ENCODE assay signal across 10 mouse cellular contexts in the genomic region with DNA sequence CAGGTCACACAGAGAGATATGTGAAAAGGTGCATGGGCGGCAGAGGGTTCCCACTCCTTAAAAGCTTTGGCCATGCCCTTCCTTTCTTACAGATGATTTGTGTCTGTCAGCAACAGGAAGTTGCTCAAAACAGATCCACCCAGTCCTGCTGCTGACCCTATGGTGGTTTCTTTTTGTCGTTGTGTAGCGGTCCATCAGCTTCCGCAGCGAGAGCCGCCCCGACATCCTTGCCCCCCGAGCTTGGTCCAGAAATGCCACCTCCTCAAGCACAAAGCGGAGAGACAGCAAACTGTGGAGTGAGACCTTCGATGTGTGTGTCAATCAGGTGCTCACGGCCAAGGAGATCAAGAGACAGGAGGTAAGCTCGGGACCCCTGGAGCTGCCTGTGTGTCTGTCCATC. TPM values are rescaled to one million over a fixed set of nuclear protein-coding genes. Genes with fewer than 3 reads are reported as not detected.
A peak's percentile ranks its signal among the peaks of the same experiment; 100 is the strongest.
DNase-seq lines count a peak whose midpoint lies in the region; ATAC-seq lines count a peak whose summit lies in the region.
"Had no signal": no experiment of that assay in that cellular context is flagged by ENCODE, and none has a peak within 500 bp of the region (broad histone marks: within the 10 kb centered on the region; RNA-seq: fewer than 3 reads in every experiment).

No protein-coding gene starts in this region.

- peak; percentile 38 for DNase-seq in heart, adult 8-10 months (ENCODE audit: low spot score)
- peak; percentile 27 to 72 for DNase-seq in monocyte, adult 2 months (ENCODE audit: low read depth in 1 of 2, low spot score in 2 of 2)
- DNase-seq in urinary bladder, adult 18-20 months (ENCODE audit: low spot score in 2 of 2), result no peak
- no peak for DNase-seq in cerebellum, adult 18-20 months

- no peak overlapping the region for H3K9ac ChIP-seq in heart, embryonic 12.5 days
- H3K9ac ChIP-seq in liver, embryonic 15.5 days, result no peak overlapping the region
- H3K9ac ChIP-seq in midbrain, embryonic 15.5 days, result no peak overlapping the region
- H3K9ac ChIP-seq: limb, embryonic 13.5 days had no signal

- no peaks in the 10 kb centered on the region for H3K27me3 ChIP-seq in heart, embryonic 12.5 days (replicated peaks)
- no peaks in the 10 kb centered on the region for H3K27me3 ChIP-seq in liver, embryonic 15.5 days
- no peaks in the 10 kb centered on the region for H3K27me3 ChIP-seq in midbrain, embryonic 15.5 days (replicated peaks)
- H3K27me3 ChIP-seq: limb, embryonic 13.5 days had no signal

- ATAC-seq in heart, embryonic 12.5 days (ENCODE audit: insufficient number of reproducible peaks, low FRiP score), result no peak
- ATAC-seq in hematopoietic stem cell, adult 5-6 weeks (replicated peaks in 1 of 2; ENCODE audit: insufficient read depth in 1 of 2, low FRiP score in 2 of 2, low TSS enrichment in 1 of 2, low read depth in 1 of 2, poor library complexity in 2 of 2, severe bottlenecking in 2 of 2), result peak; percentile 68 to 75
- ATAC-seq in liver, embryonic 15.5 days (ENCODE audit: insufficient read depth), result no peak
- no peak for ATAC-seq in midbrain, embryonic 15.5 days (replicated peaks)

- H3K4me2 ChIP-seq in heart, embryonic 12.5 days, result no peak overlapping the region
- H3K4me2 ChIP-seq in liver, embryonic 15.5 days, result peak overlapping the region; percentile 32
- no peak overlapping the region for H3K4me2 ChIP-seq in midbrain, embryonic 15.5 days
- H3K4me2 ChIP-seq: limb, embryonic 13.5 days had no signal

- H3K36me3 ChIP-seq in heart, embryonic 12.5 days, result peaks cover 4% of the 10 kb centered on the region; the same call in 1 of the 2 replicates
- H3K36me3 ChIP-seq in liver, embryonic 15.5 days (replicated peaks), result no peaks in the 10 kb centered on the region
- H3K36me3 ChIP-seq in midbrain, embryonic 15.5 days (replicated peaks), result no peaks in the 10 kb centered on the region
- H3K36me3 ChIP-seq: embryonic facial prominence, embryonic 10.5 days had no signal

- H3K4me3 ChIP-seq in heart, embryonic 12.5 days, result no peak overlapping the region
- H3K4me3 ChIP-seq in liver, embryonic 15.5 days (replicated peaks), result peak overlapping the region; percentile 37
- H3K4me3 ChIP-seq in midbrain, embryonic 15.5 days, result no peak overlapping the region
- H3K4me3 ChIP-seq: embryonic facial prominence, embryonic 10.5 days; limb, embryonic 13.5 days had no signal

- H3K9me3 ChIP-seq in heart, embryonic 12.5 days (replicated peaks), result no peaks in the 10 kb centered on the region
- H3K9me3 ChIP-seq in liver, embryonic 15.5 days (replicated peaks), result no peaks in the 10 kb centered on the region
- no peaks in the 10 kb centered on the region for H3K9me3 ChIP-seq in midbrain, embryonic 15.5 days
- H3K9me3 ChIP-seq: embryonic facial prominence, embryonic 10.5 days; limb, embryonic 13.5 days had no signal

- no peak overlapping the region for H3K27ac ChIP-seq in heart, embryonic 12.5 days (ENCODE audit: poor library complexity, severe bottlenecking)
- no peak overlapping the region for H3K27ac ChIP-seq in liver, embryonic 15.5 days (replicated peaks)
- H3K27ac ChIP-seq in midbrain, embryonic 15.5 days, result no peak overlapping the region
- H3K27ac ChIP-seq: embryonic facial prominence, embryonic 10.5 days; limb, embryonic 13.5 days had no signal

- WGBS in heart, embryonic 12.5 days, result 76% methylated on average over 12 of the region's 12 CpGs
- WGBS in liver, embryonic 15.5 days (ENCODE audit: insufficient replicate concordance), result 12% methylated on average over 12 of the region's 12 CpGs
- WGBS in midbrain, embryonic 15.5 days, result 84% methylated on average over 12 of the region's 12 CpGs

- no peaks in the 10 kb centered on the region for H3K4me1 ChIP-seq in heart, embryonic 12.5 days (replicated peaks)
- H3K4me1 ChIP-seq in liver, embryonic 15.5 days (replicated peaks), result no peaks in the 10 kb centered on the region; the same call in 1 of the 2 replicates
- H3K4me1 ChIP-seq in midbrain, embryonic 15.5 days, result no peaks in the 10 kb centered on the region
- H3K4me1 ChIP-seq: embryonic facial prominence, embryonic 10.5 days had no signal

RNA-seq across cellular contexts. Expression of gene Fam208a, which starts 49.2 kb away (rescaled TPM):
- 10 to 100 TPM in 2 of 4 experiments, 1 to 10 TPM in 2; 9.2 to 10.5 (median 9.8) TPM for total RNA-seq in heart, adult 8-10 months (2022)
- 13.1 and 14.5 TPM in 2 replicates for polyA plus RNA-seq in heart, embryonic 12.5 days (2016; fragmentation: Nextera tagmentation; extraction: Ambion mirVana)
- 39.2 and 48.5 TPM in 2 replicates for total RNA-seq in hematopoietic stem cell, adult 5-6 weeks (2017)
- 4.1 and 4.7 TPM in 2 replicates for polyA plus RNA-seq in liver, embryonic 15.5 days (2015; fragmentation: Nextera tagmentation; extraction: Ambion mirVana)
- polyA plus RNA-seq in midbrain, embryonic 15.5 days (2015; fragmentation: Nextera tagmentation; extraction: Ambion mirVana), result 16.7 and 18.6 TPM in 2 replicates

Comparison
In these comparisons a context has a peak if more than half of its experiments do, and no peak if none do; other contexts are left out.
1. DNase-seq: peak in heart, adult 8-10 months (single experiment) and monocyte, adult 2 months (2 of 2); none in urinary bladder, adult 18-20 months (0 of 2) and cerebellum, adult 18-20 months (0 of 2).
2. ATAC-seq: peak in hematopoietic stem cell, adult 5-6 weeks (2 of 2); none in heart, embryonic 12.5 days (single experiment), liver, embryonic 15.5 days (single experiment) and midbrain, embryonic 15.5 days (single experiment).